Mouse (Mus musculus) neural tube, embryonic 12.5 days (tissue): Measurements from ENCODE around the gene Nup93. TPM values are rescaled to one million over a fixed set of nuclear protein-coding genes. Genes with fewer than 3 reads are reported as not detected.

Experiments used
- ATAC-seq: fragments of 200-750 bp; cut with Nextera tagmentation; 2 replicates; pipeline ENCODE4 v1.8.0; 2017; ENCODE audit warnings: low read depth, mild to moderate bottlenecking, moderate TSS enrichment, moderate library complexity; ENCODE audit not compliant: low FRiP score
- H3K27ac ChIP-seq: fragments of 300-500 bp; sonication (generic); 2 replicates; pipeline ENCODE4 v1.5.1; 2016
- H3K27me3 ChIP-seq: fragments of 300-500 bp; sonication (generic); replicated peaks from 2 replicates; pipeline ENCODE4 v1.6.1; 2016; ENCODE audit warnings: mild to moderate bottlenecking
- H3K36me3 ChIP-seq: fragments of 300-500 bp; sonication (generic); 2 replicates; pipeline ENCODE4 v1.6.1; 2016; ENCODE audit warnings: mild to moderate bottlenecking
- H3K4me1 ChIP-seq: fragments of 300-500 bp; sonication (generic); 2 replicates; pipeline ENCODE4 v1.6.1; 2016
- H3K4me2 ChIP-seq: fragments of 300-500 bp; sonication (generic); replicated peaks from 2 replicates; pipeline ENCODE4 v1.6.1; 2016; ENCODE audit warnings: mild to moderate bottlenecking
- H3K4me3 ChIP-seq: fragments of 300-500 bp; sonication (generic); 2 replicates; pipeline ENCODE4 v1.5.1; 2016
- H3K9ac ChIP-seq: fragments of 300-500 bp; sonication (generic); 2 replicates; pipeline ENCODE4 v1.6.1; 2016; ENCODE audit warnings: mild to moderate bottlenecking
- H3K9me3 ChIP-seq: fragments of 300-500 bp; sonication (generic); 2 replicates; pipeline ENCODE4 v1.6.1; 2016; ENCODE audit warnings: mild to moderate bottlenecking
- WGBS: fragments of 180-500 bp; shearing (Covaris S2); methylation state at CpG from one replicate; pipeline ENCODE4 v1.1.7; 2016; 5-methylcytosine and 5-hydroxymethylcytosine counted together
- polyA plus RNA-seq: library from polyadenylated mRNA; unstranded; fragments of >200 nt; fragmentation: Nextera tagmentation; extraction: Ambion mirVana; gene quantifications from 2 replicates; pipeline ENCODE4 v1.2.1, GENCODE M21; 2016

Nup93 gene
- polyA plus RNA-seq, 1 experiment from 2014 or later = 85.1 TPM

DNA sequence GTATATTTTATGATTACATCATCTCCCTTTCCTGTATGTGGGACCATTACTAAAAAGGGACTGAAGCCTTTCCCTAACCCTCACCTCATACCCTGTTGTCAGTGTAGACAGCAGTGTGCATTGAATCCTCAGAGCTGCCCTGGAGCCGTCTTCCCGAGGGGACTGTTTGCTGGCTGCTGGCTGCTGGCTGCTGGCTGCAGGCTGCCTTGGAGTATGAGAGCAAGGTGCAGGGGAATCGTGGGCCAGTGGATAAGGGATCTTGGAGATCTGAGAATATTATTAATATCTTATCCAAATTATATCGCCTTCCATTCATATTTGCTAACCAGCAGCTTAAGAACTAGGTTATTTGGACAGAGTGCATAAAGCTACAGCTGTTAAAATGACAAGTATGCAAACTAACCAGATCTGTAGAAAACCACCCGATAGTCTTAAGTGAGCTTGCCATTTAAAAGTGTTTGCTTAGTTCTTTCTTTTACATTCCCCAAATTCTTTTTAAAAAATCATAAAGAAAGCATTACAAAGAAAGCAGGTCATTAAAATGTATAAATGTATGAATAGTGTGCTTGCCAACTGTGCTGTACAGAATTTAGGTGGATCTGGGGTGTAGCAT, 65.7 kb downstream of the Nup93 start:
- Histone ChIP-seq H3K9ac (no peak overlapping the region), H3K27me3 (no peaks in the 10 kb centered on the region)

DNA sequence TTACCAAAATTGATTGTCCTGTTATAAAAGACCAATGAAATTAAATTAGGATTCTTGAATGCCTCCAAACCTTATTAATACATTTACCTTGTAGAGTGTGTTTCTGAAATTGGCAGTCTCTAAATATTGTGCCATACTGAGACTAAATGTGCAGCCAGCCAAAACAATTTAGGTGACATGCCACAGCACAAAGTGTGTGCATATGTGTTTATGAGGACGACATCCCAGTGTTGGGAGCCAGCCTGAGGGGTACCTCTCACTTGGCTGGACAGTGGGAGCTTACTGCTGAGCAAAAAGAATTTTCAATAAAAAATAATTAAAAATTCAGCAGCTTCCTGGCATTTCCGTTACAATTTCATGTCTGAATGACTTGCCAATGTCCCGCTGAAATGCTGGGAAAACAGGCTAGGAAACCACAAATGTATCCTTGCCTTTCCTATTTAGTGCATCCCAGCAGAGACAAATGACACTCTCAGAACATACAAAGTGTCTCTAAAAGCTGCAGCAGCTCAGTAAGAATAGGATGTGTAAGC, 68.2 kb downstream of the Nup93 start:
- WGBS = 89% methylated on average over 3 of the region's 3 CpGs
- no peak overlapping the region for H3K4me3 ChIP-seq
- ATAC-seq = no peak

More for the DNA sequence above, 65.7 kb downstream of the Nup93 start:
- WGBS = 83% methylated on average over 5 of the region's 5 CpGs
- H3K9me3 ChIP-seq = no peaks in the 10 kb centered on the region
- H3K4me2 ChIP-seq = no peak overlapping the region
- ATAC-seq = no peak
- no peak overlapping the region for H3K27ac ChIP-seq
- no peaks in the 10 kb centered on the region for H3K4me1 ChIP-seq
- no peak overlapping the region for H3K4me3 ChIP-seq
- H3K36me3 ChIP-seq = no peaks in the 10 kb centered on the region

DNA sequence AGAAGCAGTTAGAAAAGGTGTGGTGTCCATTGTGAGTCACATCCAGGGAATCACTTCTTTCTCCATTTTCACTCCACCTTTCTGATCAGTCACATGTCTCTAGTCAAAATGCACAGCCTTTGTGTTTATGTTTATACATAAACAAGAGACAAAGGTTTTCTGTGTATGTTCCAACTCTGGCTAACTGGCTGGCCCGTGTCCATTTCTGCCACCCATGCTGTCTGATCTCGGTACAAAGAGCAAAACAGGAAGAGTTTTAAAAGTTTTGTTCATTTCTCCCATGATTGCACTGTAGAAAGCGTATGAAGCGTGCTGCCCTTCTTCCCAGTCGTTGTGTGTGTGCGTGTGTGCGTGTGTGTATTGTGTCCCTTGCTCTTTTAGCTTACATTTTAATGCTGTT, 69.8 kb downstream of the Nup93 start:
- no peak overlapping the region for H3K9ac ChIP-seq
- no peaks in the 10 kb centered on the region for H3K4me1 ChIP-seq
- no peaks in the 10 kb centered on the region for H3K36me3 ChIP-seq
- H3K27me3 ChIP-seq = no peaks in the 10 kb centered on the region
- WGBS = 89% methylated on average over 7 of the region's 7 CpGs
- no peak overlapping the region for H3K4me3 ChIP-seq
- H3K27ac ChIP-seq = no peak overlapping the region
- H3K9me3 ChIP-seq = no peaks in the 10 kb centered on the region
- ATAC-seq = no peak
- no peak overlapping the region for H3K4me2 ChIP-seq

More for the DNA sequence above, 68.2 kb downstream of the Nup93 start:
- Histone ChIP-seq H3K4me2 (no peak overlapping the region), H3K27ac (no peak overlapping the region), H3K9me3 (no peaks in the 10 kb centered on the region), H3K4me1 (no peaks in the 10 kb centered on the region), H3K27me3 (no peaks in the 10 kb centered on the region), H3K9ac (no peak overlapping the region), H3K36me3 (no peaks in the 10 kb centered on the region)

DNA sequence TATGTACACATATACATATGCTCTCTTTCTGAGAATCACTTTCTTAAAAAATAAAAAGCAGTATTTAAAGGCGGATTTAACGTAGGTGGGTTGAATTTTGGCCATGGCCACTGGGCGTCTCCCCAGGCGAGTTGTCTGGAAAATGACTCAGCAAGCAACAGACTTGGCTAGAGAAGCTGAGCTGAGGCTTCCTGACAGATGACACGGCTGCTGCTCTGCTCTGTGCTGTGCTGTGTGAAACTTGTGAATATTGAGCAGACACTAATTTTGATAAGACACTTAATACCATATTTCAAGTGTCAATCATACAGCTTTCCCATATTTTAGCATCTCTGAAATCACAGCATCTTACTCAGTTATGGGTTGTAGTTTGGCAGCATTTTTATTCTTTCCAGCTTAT, 76.2 kb downstream of the Nup93 start:
- ATAC-seq = no peak
- H3K4me2 ChIP-seq = no peak overlapping the region
- no peak overlapping the region for H3K9ac ChIP-seq
- no peaks in the 10 kb centered on the region for H3K27me3 ChIP-seq
- peaks cover 3% of the 10 kb centered on the region; the same call in 1 of the 2 replicates for H3K36me3 ChIP-seq
- H3K9me3 ChIP-seq = no peaks in the 10 kb centered on the region
- 92% methylated on average over 5 of the region's 5 CpGs for whole genome bisulfite sequencing
- H3K27ac ChIP-seq = no peak overlapping the region
- no peak overlapping the region for H3K4me3 ChIP-seq
- H3K4me1 ChIP-seq = no peaks in the 10 kb centered on the region

DNA sequence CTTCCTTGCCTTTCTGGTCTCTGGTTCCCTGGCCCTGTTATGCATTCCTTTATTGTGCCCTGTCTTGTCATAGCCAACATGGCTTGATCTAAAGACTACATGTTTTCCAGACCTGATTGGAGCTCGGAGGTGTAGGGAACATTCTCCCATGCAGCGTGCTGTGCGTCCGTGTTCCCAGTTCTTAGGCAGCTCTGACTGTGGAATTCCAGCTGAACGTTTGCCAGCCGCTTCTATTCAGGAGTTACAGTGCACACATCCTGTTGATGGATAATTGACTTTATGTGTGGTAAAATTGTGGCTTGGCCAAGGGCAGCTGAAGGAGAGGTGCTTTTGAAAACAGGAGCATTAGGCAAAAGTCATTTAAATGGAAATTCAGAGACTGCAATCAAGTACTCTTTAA, 77.7 kb downstream of the Nup93 start:
- ATAC-seq = no peak
- Histone ChIP-seq H3K36me3 (peaks cover 3% of the 10 kb centered on the region; the same call in 1 of the 2 replicates), H3K9ac (no peak overlapping the region), H3K27me3 (no peaks in the 10 kb centered on the region), H3K27ac (no peak overlapping the region), H3K4me1 (no peaks in the 10 kb centered on the region), H3K9me3 (no peaks in the 10 kb centered on the region), H3K4me2 (no peak overlapping the region), H3K4me3 (no peak overlapping the region)
- 87% methylated on average over 6 of the region's 6 CpGs for WGBS

DNA sequence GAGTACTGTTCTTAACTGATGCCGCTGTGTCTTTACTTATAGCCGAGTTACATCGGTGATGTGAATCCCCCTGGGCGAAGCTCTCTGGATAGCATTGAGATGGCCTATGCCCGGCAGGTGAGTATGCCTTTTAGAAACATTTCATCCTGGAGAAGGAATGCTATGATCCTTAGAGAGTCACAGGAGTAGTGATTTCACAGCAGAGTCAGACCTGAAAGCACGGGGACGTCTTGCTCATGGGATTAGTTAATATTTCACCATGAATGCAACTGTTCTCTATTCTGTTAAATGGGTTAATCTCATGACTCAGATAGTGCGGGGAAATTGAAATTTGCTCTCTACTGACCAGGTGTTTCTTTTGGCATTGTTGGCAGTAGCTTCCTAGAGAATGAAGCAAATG, 78.3 kb downstream of the Nup93 start:
- no peak overlapping the region for H3K27ac ChIP-seq
- H3K9me3 ChIP-seq = no peaks in the 10 kb centered on the region
- H3K9ac ChIP-seq = no peak overlapping the region
- H3K4me1 ChIP-seq = no peaks in the 10 kb centered on the region
- H3K4me3 ChIP-seq = no peak overlapping the region
- no peaks in the 10 kb centered on the region for H3K27me3 ChIP-seq
- ATAC-seq = no peak
- H3K36me3 ChIP-seq = peaks cover 3% of the 10 kb centered on the region; the same call in 1 of the 2 replicates
- H3K4me2 ChIP-seq = no peak overlapping the region
- WGBS = 92% methylated on average over 8 of the region's 8 CpGs

DNA sequence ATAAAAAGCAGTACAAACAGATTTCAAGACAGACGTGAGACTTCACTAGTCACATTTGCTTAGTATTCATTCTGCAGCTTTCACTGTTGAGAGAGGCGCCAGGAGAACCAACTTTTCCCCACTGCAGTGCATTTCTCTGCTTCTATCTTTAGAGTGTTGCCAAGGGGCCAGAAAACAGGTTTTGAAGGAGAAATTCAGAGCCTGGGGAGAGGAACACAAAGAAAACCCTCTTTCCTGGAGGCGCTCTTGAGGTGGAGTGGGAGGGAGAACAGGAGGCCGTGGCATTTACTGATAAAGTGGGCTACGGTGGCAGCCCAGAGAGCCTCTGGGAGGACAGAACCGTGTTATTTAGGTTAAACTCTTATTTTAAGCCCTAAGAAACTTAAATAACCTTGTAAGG, 81.3 kb downstream of the Nup93 start:
- no peak overlapping the region for H3K4me2 ChIP-seq
- H3K9ac ChIP-seq = no peak overlapping the region
- H3K9me3 ChIP-seq = no peaks in the 10 kb centered on the region
- peaks cover 6% of the 10 kb centered on the region; the same call in 1 of the 2 replicates for H3K36me3 ChIP-seq
- WGBS = 88% methylated on average over 6 of the region's 6 CpGs
- H3K27me3 ChIP-seq = no peaks in the 10 kb centered on the region
- no peak overlapping the region for H3K27ac ChIP-seq
- H3K4me1 ChIP-seq = no peaks in the 10 kb centered on the region
- ATAC-seq = no peak
- no peak overlapping the region for H3K4me3 ChIP-seq

DNA sequence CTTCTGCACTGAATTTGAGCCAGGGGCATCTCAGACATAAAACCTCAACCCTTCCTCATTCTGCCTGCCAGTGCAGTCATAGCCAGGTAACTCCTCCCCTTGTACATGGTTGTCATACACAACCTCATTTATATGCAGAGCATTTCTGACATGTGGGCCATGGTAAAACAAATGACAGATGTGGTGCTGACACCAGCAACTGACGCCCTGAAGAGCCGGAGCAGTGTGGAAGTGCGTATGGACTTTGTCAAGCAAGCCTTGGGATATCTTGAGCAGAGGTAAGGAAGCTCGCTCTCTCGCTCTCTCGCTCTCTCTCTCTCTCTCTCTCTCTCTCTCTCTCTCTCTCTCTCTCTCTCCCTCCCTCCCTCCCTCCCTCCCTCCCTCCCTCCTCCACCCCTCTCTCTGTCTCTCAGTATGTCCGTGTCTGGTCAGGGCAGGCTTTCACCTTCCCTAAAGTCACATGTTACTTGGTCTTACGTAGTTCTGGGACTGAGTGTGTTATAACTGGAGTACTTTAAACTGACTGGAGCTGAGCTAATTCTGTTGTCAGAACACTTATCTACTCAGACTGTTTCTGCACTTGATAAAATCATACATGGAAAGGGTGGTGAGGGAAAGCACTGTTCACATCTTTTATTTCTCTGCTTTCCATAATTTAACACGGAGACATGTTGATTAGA, 82.1 kb downstream of the Nup93 start:
- ATAC-seq = no peak
- Histone ChIP-seq H3K4me2 (no peak overlapping the region), H3K4me3 (no peak overlapping the region), H3K4me1 (no peaks in the 10 kb centered on the region), H3K27me3 (no peaks in the 10 kb centered on the region), H3K9me3 (no peaks in the 10 kb centered on the region), H3K9ac (no peak overlapping the region), H3K27ac (no peak overlapping the region), H3K36me3 (peaks cover 13% of the 10 kb centered on the region)
- WGBS = 84% methylated on average over 9 of the region's 9 CpGs

DNA sequence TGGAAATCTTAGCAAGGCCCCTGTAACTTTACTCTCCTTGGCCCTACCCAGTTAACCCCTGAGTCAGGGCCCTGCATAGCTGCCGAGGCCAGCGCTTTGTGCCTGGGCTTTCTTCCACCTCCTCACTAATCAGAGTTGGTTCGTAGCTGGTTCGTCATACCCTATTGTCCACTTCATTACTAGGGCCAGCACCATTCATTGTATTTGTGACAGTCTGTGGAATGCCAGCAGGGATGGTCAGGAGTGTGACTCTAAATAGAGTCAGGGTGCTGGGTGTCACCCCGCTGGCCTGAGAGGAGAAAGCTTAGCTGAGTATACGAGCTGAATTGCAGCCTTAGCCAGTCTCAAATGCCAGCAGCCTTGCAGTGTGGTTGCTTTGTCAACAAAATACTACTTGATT, 82.7 kb downstream of the Nup93 start:
- no peaks in the 10 kb centered on the region for H3K4me1 ChIP-seq
- no peak overlapping the region for H3K9ac ChIP-seq
- 45% methylated on average over 6 of the region's 6 CpGs for WGBS
- no peak overlapping the region for H3K4me3 ChIP-seq
- peaks cover 20% of the 10 kb centered on the region for H3K36me3 ChIP-seq
- H3K9me3 ChIP-seq = no peaks in the 10 kb centered on the region
- H3K4me2 ChIP-seq = no peak overlapping the region
- H3K27me3 ChIP-seq = no peaks in the 10 kb centered on the region
- no peak overlapping the region for H3K27ac ChIP-seq
- no peak for ATAC-seq

DNA sequence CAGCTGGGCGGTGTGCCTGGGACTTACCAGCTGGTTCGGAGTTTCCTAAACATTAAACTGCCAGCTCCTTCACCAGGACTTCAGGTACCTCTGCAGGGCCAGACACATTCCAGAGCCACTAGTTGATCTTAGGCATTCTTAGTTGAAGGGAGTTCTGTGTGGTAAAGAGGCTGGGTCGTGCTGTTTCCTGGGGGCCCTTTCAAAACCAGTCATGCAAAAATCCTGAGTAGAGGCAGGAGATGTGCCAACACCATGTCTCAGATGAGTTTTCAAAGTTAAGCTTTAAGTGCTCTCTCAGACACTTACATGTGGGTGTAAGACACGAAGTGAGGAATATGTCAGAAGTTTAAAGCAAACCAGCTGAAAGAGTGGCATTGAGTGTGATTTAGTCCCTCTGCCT, 86.4 kb downstream of the Nup93 start:
- Histone ChIP-seq H3K9me3 (no peaks in the 10 kb centered on the region), H3K9ac (no peak overlapping the region), H3K4me2 (no peak overlapping the region), H3K27me3 (no peaks in the 10 kb centered on the region), H3K27ac (no peak overlapping the region), H3K4me1 (no peaks in the 10 kb centered on the region), H3K36me3 (peaks cover 52% of the 10 kb centered on the region), H3K4me3 (no peak overlapping the region)
- ATAC-seq = no peak
- 78% methylated on average over 4 of the region's 4 CpGs for WGBS

DNA sequence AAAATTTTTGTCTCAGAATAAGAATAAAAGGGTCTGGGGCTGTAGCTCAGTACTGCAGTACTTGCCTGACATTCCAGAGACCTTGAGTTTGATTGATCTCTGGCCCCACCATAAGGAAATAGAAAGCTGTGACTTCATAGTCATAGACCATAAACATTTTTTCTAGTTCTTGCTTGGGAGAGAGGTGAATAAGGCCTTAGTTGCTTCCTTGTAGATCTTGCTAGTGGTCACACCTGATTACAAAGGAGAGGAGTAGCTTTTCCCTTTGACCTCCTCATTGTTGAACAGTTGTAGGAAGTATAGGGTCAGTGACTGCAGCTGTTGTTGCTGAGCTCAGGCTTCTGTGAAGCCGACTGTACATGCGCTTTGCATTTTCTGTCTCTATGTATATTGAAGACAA, 90.0 kb downstream of the Nup93 start:
- Histone ChIP-seq H3K36me3 (peaks cover 74% of the 10 kb centered on the region), H3K9ac (no peak overlapping the region), H3K4me3 (no peak overlapping the region), H3K4me2 (no peak overlapping the region), H3K27me3 (no peaks in the 10 kb centered on the region), H3K9me3 (no peaks in the 10 kb centered on the region), H3K4me1 (no peaks in the 10 kb centered on the region), H3K27ac (no peak overlapping the region)
- WGBS = 92% methylated on average over 2 of the region's 2 CpGs
- ATAC-seq = no peak

DNA sequence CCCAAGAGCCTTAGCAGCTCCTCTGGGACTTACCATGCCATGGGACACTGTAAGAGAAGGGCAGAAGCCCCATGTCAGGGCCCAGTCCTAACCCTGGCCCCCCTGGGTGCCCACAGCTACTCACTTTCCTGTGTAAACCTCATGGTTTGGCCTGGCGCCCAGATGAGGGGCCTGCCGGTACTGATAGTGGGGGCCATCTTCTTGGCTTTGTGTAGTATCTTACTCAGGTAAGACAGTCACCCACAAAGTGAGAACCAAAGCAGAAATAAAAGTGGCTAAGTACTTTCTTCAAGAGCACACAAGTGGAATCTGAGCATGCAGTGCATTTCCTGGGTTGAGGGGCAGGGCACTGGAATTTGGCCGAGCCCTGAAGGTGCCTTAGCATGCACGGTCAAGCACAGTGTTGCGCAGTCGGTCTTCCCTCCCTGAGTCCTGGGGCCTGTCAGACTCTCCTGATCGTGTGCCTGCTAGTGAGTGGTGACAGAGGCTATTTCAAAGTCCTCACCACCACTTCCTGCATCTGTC, 92.7 kb downstream of the Nup93 start:
- no peak overlapping the region for H3K4me3 ChIP-seq
- no peak overlapping the region for H3K9ac ChIP-seq
- H3K36me3 ChIP-seq = peaks cover 72% of the 10 kb centered on the region
- no peaks in the 10 kb centered on the region for H3K9me3 ChIP-seq
- no peak overlapping the region for H3K4me2 ChIP-seq
- no peak overlapping the region for H3K27ac ChIP-seq
- H3K4me1 ChIP-seq = no peaks in the 10 kb centered on the region
- ATAC-seq = no peak
- H3K27me3 ChIP-seq = no peaks in the 10 kb centered on the region
- 94% methylated on average over 7 of the region's 7 CpGs for WGBS
